Mouse (Mus musculus) naive thymus-derived CD4-positive, alpha-beta T cell, adult 2 months (primary cell): ENCODE data around the gene Tmem266.

Experiments used
- DNase-seq: peaks from one replicate; pipeline ENCODE4 v3.0.0-alpha.2; 2011; ENCODE audit warnings: low read depth

The Tmem266 gene

DNA sequence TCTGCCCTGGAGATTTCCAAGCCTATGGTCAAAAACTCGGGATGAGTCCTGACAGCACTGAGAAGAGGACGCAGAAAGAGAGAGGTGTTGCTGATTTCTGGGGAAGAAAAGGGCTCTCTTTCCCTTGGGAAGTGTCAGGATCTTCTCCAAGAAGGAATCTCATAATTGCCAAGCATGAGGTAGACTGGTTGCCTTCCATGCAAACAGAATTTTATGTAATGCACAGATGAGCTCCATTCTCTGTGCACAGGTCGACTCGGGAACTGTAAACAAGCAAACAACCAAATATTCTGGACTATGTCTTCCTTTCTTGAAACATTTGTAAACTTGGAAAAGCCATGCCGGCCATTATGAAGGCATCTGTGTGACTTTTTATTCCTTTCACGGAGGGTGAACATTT lies 2.7 kb downstream of the Tmem266 start:
- DNase-seq: no peak

- DNase-seq: no peak
Measured at GRCm38 (mm10) chr9:55332476-55332875, 5.8 kb downstream of the Tmem266 start.

DNA sequence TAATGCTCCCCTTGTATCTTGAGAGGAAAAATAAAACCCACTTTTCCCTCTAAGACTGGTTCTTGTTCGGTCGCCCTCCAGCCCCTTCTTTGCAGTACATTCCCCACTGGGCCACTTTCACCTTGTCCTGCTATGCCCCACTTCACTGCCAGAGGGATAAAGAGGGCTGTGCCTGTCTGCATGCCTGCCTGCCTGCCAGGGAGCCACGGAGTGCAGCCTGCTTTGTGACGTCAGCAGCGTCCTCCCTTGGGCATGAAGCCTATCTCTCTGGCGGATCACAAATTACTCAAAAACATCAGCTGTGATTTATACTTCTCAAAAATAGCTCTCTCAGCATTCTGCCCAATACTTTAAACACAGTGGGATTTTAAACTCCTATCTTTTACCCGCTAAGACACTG lies 6.2 kb downstream of the Tmem266 start:
- DNase-seq: no peak

DNA sequence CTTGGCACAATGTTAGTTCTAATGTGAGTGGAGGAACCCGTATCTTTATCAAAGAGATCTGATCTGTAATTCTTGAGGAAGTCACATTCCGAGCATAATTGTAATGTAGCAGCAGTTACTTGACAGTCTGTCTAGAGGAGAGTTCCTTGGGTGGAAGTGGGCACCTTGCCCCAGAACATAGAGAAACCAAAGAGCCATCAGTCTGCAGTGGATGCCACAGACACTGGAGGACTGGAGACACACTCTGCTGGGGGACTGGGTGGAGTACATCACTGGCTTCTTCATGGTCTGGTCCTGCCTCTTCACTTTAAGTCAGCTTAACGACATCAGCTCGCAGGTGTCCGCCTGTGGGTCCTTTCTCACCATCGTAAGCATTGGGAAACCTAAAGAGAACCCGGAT lies 17.5 kb downstream of the Tmem266 start:
- no peak for DNase-seq

DNA sequence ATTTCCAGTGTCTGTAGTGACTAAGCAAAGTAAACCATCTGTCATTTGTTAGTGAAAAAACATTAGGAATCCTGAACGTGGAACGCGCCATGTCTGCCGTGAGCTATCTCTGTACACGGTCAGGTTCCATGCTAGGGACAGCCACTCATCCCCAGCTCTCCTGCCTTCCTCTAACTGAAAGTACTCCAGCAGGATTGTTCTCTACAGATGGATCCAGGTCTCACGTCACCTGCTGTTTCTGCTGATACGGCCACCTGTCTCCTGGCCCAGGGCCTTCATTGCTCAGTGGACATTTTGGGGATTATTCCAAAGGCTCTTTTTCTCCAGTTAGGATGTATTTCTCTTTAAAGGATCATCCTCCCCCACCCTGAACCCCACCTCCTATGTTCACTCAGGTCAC lies 18.6 kb downstream of the Tmem266 start:
- no peak for DNase-seq

DNA sequence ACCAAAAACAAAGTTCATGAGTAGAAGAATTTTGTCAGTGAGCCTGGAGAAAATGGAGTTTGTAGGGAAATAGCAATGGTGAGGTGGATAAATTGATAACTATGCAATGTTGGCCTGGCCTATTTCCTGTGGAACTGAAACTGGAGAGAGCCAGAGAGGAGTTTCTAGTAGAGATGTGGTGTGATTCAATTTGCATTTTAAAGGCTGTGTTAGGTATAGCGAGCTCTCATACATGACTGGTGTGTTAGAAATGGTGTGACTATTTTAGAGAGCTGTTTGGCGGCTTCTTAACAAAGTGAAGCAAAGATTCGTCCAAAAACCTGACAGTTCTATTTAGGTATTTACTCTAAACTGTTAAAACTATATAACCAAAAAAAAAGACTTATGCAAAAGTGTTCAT lies 22.0 kb downstream of the Tmem266 start:
- no peak for DNase-seq

DNA sequence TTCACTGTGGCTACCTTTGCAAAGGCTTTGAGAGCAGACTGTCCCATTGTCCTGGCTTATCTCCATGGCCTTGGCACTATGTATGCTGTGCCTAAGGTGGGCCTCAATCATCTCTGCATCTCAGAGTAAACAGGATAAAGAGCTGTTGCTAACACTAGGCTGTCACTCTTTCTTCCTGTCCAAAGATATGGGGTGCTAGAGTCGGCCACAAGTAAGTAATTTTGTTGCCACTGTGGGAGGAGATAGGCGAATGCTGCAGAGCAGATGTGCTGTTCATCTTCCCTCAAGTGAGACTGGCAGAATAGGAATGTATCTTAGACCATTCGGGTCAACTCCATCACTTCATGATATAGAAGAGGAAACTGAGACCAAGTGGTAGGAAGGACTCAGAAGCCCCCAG lies 28.0 kb downstream of the Tmem266 start:
- no peak for DNase-seq

DNA sequence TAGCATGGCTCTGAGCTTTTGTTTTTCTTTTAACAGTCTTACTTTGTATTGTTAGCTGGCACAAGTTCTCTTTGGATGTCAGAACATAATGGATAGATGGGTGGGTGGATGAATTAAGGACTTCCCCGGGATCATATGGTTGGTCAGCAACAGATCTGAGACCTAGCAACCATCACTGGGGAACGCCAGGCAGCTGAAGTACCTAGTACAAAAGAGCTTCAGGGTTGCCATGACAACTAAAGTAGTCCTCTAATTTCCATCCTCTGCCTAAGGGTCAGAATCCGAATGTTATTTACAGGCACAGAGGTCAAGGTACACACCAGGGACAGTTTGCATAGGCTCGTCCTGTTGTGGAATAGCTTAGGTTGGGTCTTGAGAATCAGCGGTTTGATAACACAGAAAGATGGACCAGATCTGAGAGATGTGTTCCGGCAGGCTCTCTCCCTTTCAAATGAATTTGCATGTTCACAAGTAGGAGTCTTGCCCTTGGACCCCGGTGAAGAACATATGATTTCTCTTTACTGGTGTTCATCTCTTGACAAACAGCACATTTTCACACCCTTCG lies 28.6 kb downstream of the Tmem266 start:
- DNase-seq: no peak

DNA sequence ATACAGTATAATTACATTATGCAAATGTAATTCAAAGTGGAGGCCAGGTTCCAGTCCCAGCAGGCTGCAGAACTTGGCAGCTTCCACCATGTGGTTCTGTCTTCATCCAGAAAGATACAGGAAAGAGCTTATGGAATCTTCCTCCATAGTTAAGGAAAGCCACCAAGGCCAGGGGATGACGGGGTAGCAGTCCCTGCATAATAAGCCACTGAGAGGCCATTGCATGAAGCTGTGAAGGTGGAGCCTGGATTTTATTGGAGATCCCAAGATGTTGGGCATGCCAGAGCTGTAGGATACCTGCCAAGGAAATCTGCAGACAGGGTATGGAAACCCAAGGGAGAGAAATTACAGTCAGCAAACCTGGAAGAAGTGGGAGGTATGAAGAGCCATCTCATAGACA lies 30.5 kb downstream of the Tmem266 start:
- DNase-seq: no peak

- no peak for DNase-seq
Measured at GRCm38 (mm10) chr9:55360372-55360771, 33.7 kb downstream of the Tmem266 start.

- no peak for DNase-seq
Measured at GRCm38 (mm10) chr9:55360861-55361260, 34.1 kb downstream of the Tmem266 start.

DNA sequence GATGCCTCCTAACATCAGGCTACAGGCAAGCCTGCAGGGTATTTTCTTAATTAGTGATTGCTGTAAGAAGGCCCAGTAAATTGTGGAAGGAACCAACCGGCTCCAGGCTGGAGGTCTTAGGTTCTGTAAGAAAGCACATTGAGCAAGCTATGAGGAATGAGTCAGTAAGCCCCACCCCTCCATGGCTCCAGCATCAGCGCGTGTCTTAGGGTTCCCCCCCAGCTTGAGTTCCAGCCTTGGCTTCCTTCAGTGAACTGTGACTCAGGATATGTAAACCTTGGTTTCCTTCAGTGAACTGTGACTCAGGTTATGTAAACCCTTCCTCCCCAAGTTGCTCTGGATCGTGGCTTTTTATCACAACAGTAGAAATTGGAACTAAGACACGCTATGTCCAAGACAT lies 35.3 kb downstream of the Tmem266 start:
- DNase-seq: no peak

- no peak for DNase-seq
Measured at GRCm38 (mm10) chr9:55363707-55364106, 37.0 kb downstream of the Tmem266 start.

DNA sequence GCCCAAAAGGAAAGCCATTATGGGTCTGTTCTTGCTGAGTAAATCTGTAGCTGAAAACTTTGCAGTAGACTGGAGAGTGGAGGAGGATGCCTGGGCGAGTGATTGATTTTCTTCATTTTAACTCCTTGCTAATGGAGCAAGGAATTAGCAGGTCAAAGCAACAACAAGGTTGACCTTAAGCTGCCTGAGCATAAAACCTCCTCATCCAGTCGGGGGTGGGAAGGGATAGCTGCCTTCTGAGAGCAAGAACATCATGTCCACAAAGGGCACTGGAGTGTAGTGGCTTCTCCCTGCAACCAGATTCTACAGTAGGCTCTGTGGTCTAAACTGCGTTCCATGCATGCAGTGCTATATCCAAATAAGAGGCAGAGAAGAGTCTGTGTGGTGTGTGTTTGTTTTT lies 41.3 kb downstream of the Tmem266 start:
- no peak for DNase-seq

DNA sequence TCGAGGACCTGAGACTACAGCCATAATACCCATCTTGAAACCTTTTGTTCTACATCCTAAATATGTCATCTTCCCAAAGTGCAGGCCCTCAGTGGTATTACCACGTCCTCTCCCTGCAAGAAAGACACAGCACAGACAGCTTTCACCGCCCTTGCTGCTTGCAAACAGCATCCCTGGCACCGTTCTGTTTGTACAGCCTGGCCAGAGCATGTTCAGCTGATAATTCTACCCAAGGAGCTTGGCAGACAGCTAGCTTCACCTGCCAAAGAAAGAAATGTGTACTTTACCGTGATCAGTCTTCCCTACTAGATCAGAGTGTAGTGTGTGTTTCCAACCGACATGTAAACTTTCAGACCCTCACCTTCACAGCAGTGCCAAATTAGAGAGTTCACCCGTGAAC lies 45.2 kb downstream of the Tmem266 start:
- DNase-seq: no peak

GRCm38 (mm10) chr9:55377603-55378250 lies 51.0 kb downstream of the Tmem266 start:
- no peak for DNase-seq

GRCm38 (mm10) chr9:55381456-55381855 lies 54.7 kb downstream of the Tmem266 start:
- DNase-seq: no peak

GRCm38 (mm10) chr9:55382441-55382840 lies 55.7 kb downstream of the Tmem266 start:
- no peak for DNase-seq

DNA sequence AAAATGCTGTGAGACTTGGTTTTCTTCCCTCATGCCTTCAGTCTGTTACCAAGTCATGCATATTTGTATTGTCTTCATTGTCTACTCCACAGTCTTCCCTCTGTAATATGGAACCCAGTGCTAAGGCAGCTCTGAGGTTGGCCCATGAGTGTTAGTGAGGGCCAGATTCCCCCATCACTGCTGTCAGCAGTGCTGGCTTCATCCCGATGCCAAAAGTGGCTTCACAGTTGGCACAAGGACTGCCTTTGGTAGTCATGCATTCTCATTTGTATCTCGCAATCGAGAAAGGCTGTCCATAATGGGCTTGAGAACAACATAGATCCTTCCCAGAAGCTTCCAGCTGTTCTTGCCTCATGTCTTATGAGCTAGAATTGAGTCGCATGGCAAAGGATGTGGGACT lies 59.4 kb downstream of the Tmem266 start:
- DNase-seq: no peak

DNA sequence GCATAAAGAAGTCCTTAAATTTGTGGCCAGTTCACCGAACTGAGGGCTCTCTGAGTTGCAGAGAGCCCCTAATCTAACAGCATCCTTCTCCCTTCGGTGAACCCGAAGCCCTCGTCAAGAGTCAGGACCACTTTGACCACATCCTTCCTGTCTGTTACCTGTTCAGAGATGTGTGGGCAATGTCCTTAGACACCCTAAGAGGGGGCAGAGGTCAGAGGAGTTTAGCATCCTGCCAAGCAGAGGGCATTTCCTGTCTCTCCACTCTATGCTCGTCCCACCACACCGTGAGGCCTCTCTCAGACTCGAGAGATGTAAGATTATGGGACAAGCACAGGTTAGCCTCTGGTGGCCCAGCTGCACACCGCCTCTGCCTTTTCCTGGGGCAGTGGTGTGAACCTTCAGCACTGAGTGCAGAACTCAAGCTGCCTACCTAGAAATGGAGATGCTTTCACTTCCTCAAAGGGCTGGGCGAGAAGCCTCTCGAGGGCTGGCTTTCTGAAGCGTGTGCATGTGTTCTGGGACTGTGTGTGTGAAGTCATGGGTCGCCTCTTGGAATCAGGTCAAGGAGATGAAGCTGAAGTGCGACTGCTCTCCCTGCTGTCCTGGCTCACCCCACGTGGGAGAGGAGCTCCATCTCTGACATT lies 61.3 kb downstream of the Tmem266 start:
- peak; percentile 12 for DNase-seq

DNA sequence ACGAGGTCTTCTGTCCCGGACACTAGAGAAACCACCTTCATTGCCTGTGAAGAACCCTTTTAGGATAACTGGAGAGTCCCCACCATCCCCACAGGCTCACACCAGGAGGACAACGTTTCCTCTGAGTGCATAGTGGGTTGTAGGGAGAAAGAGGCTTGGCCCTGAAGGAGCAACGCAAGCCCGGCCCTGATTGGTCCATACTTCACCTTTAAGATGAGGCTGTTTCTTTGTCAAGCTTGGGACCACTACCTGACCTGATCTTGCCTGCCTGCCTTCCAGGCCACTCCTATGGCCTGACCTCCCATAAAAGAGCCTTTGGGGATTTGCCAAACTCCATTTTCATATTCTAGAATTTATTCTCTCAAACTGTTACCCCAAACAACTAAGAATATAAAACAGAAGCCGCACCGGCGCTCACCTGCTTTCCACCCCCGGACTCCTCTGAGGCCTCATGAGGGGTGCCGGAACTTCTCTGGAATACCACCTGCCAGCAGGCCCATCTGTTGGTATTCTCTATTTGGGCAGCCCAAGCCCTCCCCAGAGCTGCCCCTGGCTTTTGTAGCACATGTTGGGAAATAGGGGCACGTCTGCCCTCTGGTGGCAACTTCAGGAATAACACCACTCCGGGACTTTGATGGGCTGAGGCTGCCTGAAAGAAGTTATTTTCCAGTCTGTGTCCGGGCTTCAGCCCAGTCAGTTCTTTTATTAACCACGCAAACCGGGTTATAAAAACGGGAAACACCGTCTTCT lies 65.4 kb downstream of the Tmem266 start:
- DNase-seq: peak; percentile 72

GRCm38 (mm10) chr9:55395650-55396049 lies 68.9 kb downstream of the Tmem266 start:
- DNase-seq: no peak

DNA sequence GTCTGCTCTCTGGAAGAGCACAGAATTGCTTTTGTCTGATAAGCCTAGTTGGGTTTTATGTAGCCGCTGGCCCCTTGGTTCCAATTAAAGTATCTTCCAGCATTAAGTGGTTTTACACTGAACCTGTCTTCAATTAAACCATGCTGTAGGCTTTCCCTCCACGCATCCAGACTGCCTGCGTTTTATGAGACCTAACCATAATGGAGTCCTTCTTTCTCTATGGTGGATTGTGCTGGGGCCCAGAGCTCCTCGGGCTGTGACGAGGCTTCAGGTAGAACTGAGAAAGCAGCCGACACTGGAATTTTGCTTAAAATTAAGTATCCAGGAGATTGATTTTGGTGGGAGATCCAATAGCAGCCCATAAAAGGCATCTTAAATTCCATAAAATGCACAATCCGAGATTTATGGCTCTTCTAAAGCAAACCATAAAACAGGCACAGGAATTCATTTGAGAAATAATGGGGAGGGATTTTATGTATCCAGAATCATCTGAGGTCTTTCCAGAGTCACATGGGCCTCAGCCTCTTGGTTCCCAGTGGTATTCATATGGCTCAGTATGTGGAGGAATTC lies 72.4 kb downstream of the Tmem266 start:
- no peak for DNase-seq
